22 mouse cellular contexts compared by ENCODE assay signal in genomic region chr11:21644231-21644630, GRCm38 (mm10).
DNase-seq lines count a peak whose midpoint lies in the region; ATAC-seq and TF ChIP-seq lines count a peak whose summit lies in the region.
"Had no signal": no experiment of that assay in that cellular context is flagged by ENCODE, and none has a peak within 500 bp of the region (broad histone marks: within the 10 kb centered on the region; RNA-seq: fewer than 3 reads in every experiment).

No protein-coding gene starts in this region.

- no peak for TF ChIP-seq POLR2A in heart, adult 2 months (IDR thresholded peaks at IDR 0.05; ENCODE audit: insufficient read depth, low read depth, low read length)

- H3K79me2 ChIP-seq in heart, adult 2 months (replicated peaks; ENCODE audit: control insufficient read depth, insufficient read depth, low read length): no peaks in the 10 kb centered on the region

- peak overlapping the region; percentile 61 for H3K27ac ChIP-seq in heart, embryonic 13.5 days (replicated peaks)
- no peak overlapping the region for H3K27ac ChIP-seq in heart, adult 2 months
- no peak overlapping the region for H3K27ac ChIP-seq in heart, embryonic 11.5 days (ENCODE audit: low read depth, low read length)
- H3K27ac ChIP-seq: embryonic facial prominence, embryonic 15.5 days; forebrain, embryonic 10.5 days; gastrocnemius, adult 2 months; hindbrain, embryonic 12.5 days had no signal

- no peak for TF ChIP-seq EP300 in heart, adult 2 months (IDR thresholded peaks at IDR 0.05; ENCODE audit: insufficient read depth, low read depth, low read length)

- no peak for TF ChIP-seq CTCF in heart, adult 2 months (IDR thresholded peaks at IDR 0.05)

- intact Hi-C loops in heart, adult 2 months (cut with DNase I): no loop called here
- intact Hi-C loops in heart, postnatal 10 days (cut with DNase I): no loop called here

- WGBS in heart, embryonic 13.5 days: 38% methylated on average over 4 of the region's 4 CpGs
- WGBS in heart, adult 2 months: 56% methylated on average over 4 of the region's 4 CpGs
- WGBS in heart, embryonic 11.5 days (ENCODE audit: insufficient replicate concordance): 45% methylated on average over 4 of the region's 4 CpGs

- H3K9ac ChIP-seq in heart, embryonic 13.5 days: no peak overlapping the region
- no peak overlapping the region for H3K9ac ChIP-seq in heart, adult 2 months (ENCODE audit: low read depth, low read length)
- H3K9ac ChIP-seq in heart, embryonic 11.5 days (ENCODE audit: low read depth, low read length): no peak overlapping the region
- H3K9ac ChIP-seq: embryonic facial prominence, embryonic 15.5 days; hindbrain, embryonic 12.5 days had no signal

- no peaks in the 10 kb centered on the region for H3K27me3 ChIP-seq in heart, embryonic 13.5 days (replicated peaks)
- H3K27me3 ChIP-seq in heart, adult 2 months (ENCODE audit: control insufficient read depth, insufficient read depth, low read length): no peaks in the 10 kb centered on the region
- H3K27me3 ChIP-seq in heart, embryonic 11.5 days (ENCODE audit: control insufficient read depth, insufficient read depth, low read length): no peaks in the 10 kb centered on the region
- H3K27me3 ChIP-seq: embryonic facial prominence, embryonic 15.5 days; hindbrain, embryonic 12.5 days had no signal

- no peak for ATAC-seq in heart, embryonic 13.5 days (ENCODE audit: extremely low read depth, insufficient number of reproducible peaks, low FRiP score, low TSS enrichment)
- no peak for ATAC-seq in heart, embryonic 11.5 days (replicated peaks; ENCODE audit: insufficient number of reproducible peaks, low FRiP score, low TSS enrichment)
- ATAC-seq: forebrain, embryonic 14.5 days; hindbrain, embryonic 16.5 days; inflammation-experienced regulatory T-cells, adult 6 months; intestine, postnatal 0 days had no signal

- DNase-seq in heart, adult 2 months: no peak
- peak; percentile 10 to 12 for DNase-seq in heart, postnatal 10 days
- DNase-seq in 416B (ENCODE audit: low read depth): peak; percentile 75
- no peak for DNase-seq in B cell, adult 2 months
- DNase-seq: adrenal gland, adult 2 months; adrenal gland, postnatal 25 days; cerebellum, adult 18-20 months; cerebellum, adult 9-11 months; cerebellum, postnatal 36 days; gastrocnemius, adult 2 months; gastrocnemius, postnatal 25 days; kidney, adult 8-10 months had no signal

- no peak overlapping the region for H3K4me2 ChIP-seq in heart, embryonic 13.5 days
- H3K4me2 ChIP-seq in heart, embryonic 11.5 days: no peak overlapping the region
- H3K4me2 ChIP-seq: embryonic facial prominence, embryonic 15.5 days; hindbrain, embryonic 12.5 days had no signal

- H3K36me3 ChIP-seq in heart, embryonic 13.5 days: no peaks in the 10 kb centered on the region
- H3K36me3 ChIP-seq in heart, adult 2 months (ENCODE audit: control insufficient read depth, insufficient read depth, low read length): peaks cover 2% of the 10 kb centered on the region; the same call in 1 of the 2 replicates
- no peaks in the 10 kb centered on the region for H3K36me3 ChIP-seq in heart, embryonic 11.5 days (ENCODE audit: control insufficient read depth, insufficient read depth, low read length)
- H3K36me3 ChIP-seq: embryonic facial prominence, embryonic 15.5 days; forebrain, embryonic 10.5 days; hindbrain, embryonic 12.5 days had no signal

- H3K9me3 ChIP-seq in heart, embryonic 13.5 days: no peaks in the 10 kb centered on the region
- H3K9me3 ChIP-seq in heart, embryonic 11.5 days (replicated peaks; ENCODE audit: control insufficient read depth, low read length): no peaks in the 10 kb centered on the region
- H3K9me3 ChIP-seq: embryonic facial prominence, embryonic 15.5 days; forebrain, embryonic 10.5 days; hindbrain, embryonic 12.5 days had no signal

- no peak overlapping the region for H3K4me3 ChIP-seq in heart, embryonic 13.5 days
- no peak overlapping the region for H3K4me3 ChIP-seq in heart, adult 2 months
- no peak overlapping the region for H3K4me3 ChIP-seq in heart, embryonic 11.5 days (ENCODE audit: low read depth, low read length)
- H3K4me3 ChIP-seq: embryonic facial prominence, embryonic 15.5 days; erythroblast, embryonic 14.5 days; forebrain, embryonic 10.5 days; gastrocnemius, adult 2 months; hindbrain, embryonic 12.5 days had no signal

- H3K4me1 ChIP-seq in heart, embryonic 13.5 days: peaks cover 26% of the 10 kb centered on the region
- no peaks in the 10 kb centered on the region; the same call in 1 of the 2 replicates for H3K4me1 ChIP-seq in heart, adult 2 months (ENCODE audit: control insufficient read depth, insufficient read depth, low read length)
- peaks cover 10% of the 10 kb centered on the region; the same call in 1 of the 2 replicates for H3K4me1 ChIP-seq in heart, embryonic 11.5 days (ENCODE audit: control insufficient read depth, insufficient read depth, low read length)
- H3K4me1 ChIP-seq: embryonic facial prominence, embryonic 15.5 days; forebrain, embryonic 10.5 days; hindbrain, embryonic 12.5 days had no signal

Comparison
In these comparisons a context has a peak if more than half of its experiments do, and no peak if none do; other contexts are left out.
1. DNase-seq: peak in heart, postnatal 10 days (2 of 2) and 416B (single experiment); none in heart, adult 2 months (0 of 2) and B cell, adult 2 months (0 of 2).